Mouse (Mus musculus) heart, postnatal 25 days (tissue): ENCODE results near the gene Gm49388. TPM values are rescaled to one million over a fixed set of nuclear protein-coding genes. Genes with fewer than 3 reads are reported as not detected.
A peak's percentile ranks its signal among the peaks of the same experiment; 100 is the strongest.

Source experiments
- DNase-seq: peaks from one replicate; pipeline ENCODE4 v3.0.0; 2022; ENCODE audit warnings: low spot score
- intact Hi-C: fragments of 180-260 bp; cut with DNase I; formaldehyde crosslinking; loops from one replicate; pipeline ENCODE4 v1.15.1; 2025
- total RNA-seq, 2 experiments: library from RNA; stranded (reverse); gene quantifications; 2 replicates each; pipeline ENCODE4 v1.2.3; 2021

Gm49388 gene
- 1 to 10 TPM; 2.0 to 3.6 TPM for total RNA-seq

GRCm38 (mm10) chr7:127785308-127785707 is at the start of gene Gm49388:
Gm49388 (plus strand) TSS chr7:127785608.
- DNase-seq: no peak
- intact Hi-C loops: no loop called here

- DNase-seq: peak; percentile 38
- intact Hi-C loops: loop anchor here (5.0 kb wide), 2 partner anchors 32 to 67 kb away; partner anchors contain the start of gene Ctf1
Observed at GRCm38 (mm10) chr7:127744366-127745045, 40.9 kb upstream of the Gm49388 start, which contains the start of gene Fbxl19. Fbxl19 (plus strand) TSS chr7:127744543.

- peak; percentile 86 for DNase-seq
- intact Hi-C loops: loop anchor here (5.0 kb wide), 1 partner anchor 33 kb away; the partner anchor contains the start of gene Ctf1
Observed at GRCm38 (mm10) chr7:127745251-127745651, 40.2 kb upstream of the Gm49388 start.

- DNase-seq: peak; percentile 97
- intact Hi-C loops: loop anchor here (5.0 kb wide), 1 partner anchor 34 kb away; the partner anchor contains the start of gene Ctf1
Observed at GRCm38 (mm10) chr7:127745652-127746493, 39.5 kb upstream of the Gm49388 start.

GRCm38 (mm10) chr7:127746494-127747491 is 38.6 kb upstream of the Gm49388 start:
- intact Hi-C loops: loop anchor here (5.0 kb wide), 1 partner anchor 34 kb away; the partner anchor contains the start of gene Ctf1
- DNase-seq: no peak

GRCm38 (mm10) chr7:127747559-127748234 is 37.7 kb upstream of the Gm49388 start:
- intact Hi-C loops: loop anchor here (5.0 kb wide), 1 partner anchor 35 kb away; the partner anchor contains the start of gene Ctf1
- DNase-seq: no peak

GRCm38 (mm10) chr7:127748235-127748560 is 37.2 kb upstream of the Gm49388 start:
- DNase-seq: no peak
- intact Hi-C loops: loop anchor here (5.0 kb wide), 1 partner anchor 36 kb away; the partner anchor contains the start of gene Ctf1

GRCm38 (mm10) chr7:127750131-127751127 is 35.0 kb upstream of the Gm49388 start:
- intact Hi-C loops: no loop called here
- no peak for DNase-seq

- intact Hi-C loops: no loop called here
- no peak for DNase-seq
Observed at GRCm38 (mm10) chr7:127751619-127752018, 33.8 kb upstream of the Gm49388 start.

- intact Hi-C loops: no loop called here
- no peak for DNase-seq
Observed at GRCm38 (mm10) chr7:127752069-127752468, 33.3 kb upstream of the Gm49388 start.

- no peak for DNase-seq
Observed at GRCm38 (mm10) chr7:127753158-127753557, 32.2 kb upstream of the Gm49388 start.

GRCm38 (mm10) chr7:127753741-127754140 is 31.7 kb upstream of the Gm49388 start:
- intact Hi-C loops: no loop called here
- DNase-seq: no peak

More at GRCm38 (mm10) chr7:127753158-127753557, 32.2 kb upstream of the Gm49388 start:
- intact Hi-C loops: no loop called here

GRCm38 (mm10) chr7:127759716-127760115 is 25.7 kb upstream of the Gm49388 start:
- DNase-seq: no peak
- intact Hi-C loops: loop anchor here (2.0 kb wide), 1 partner anchor 85 kb away; no protein-coding TSS in a partner anchor

- DNase-seq: no peak
- intact Hi-C loops: loop anchor here (2.0 kb wide), 1 partner anchor 86 kb away; no protein-coding TSS in a partner anchor
Observed at GRCm38 (mm10) chr7:127760478-127760877, 24.9 kb upstream of the Gm49388 start.

GRCm38 (mm10) chr7:127761026-127761425 is 24.4 kb upstream of the Gm49388 start:
- intact Hi-C loops: loop anchor here (2.0 kb wide), 1 partner anchor 86 kb away; no protein-coding TSS in a partner anchor
- DNase-seq: no peak

GRCm38 (mm10) chr7:127763642-127764041 is 21.8 kb upstream of the Gm49388 start:
- no peak for DNase-seq
- intact Hi-C loops: no loop called here

GRCm38 (mm10) chr7:127765756-127766155 is 19.7 kb upstream of the Gm49388 start:
- DNase-seq: no peak
- intact Hi-C loops: no loop called here
